ENCODE assay signal across 16 mouse cellular contexts in the genomic region with DNA sequence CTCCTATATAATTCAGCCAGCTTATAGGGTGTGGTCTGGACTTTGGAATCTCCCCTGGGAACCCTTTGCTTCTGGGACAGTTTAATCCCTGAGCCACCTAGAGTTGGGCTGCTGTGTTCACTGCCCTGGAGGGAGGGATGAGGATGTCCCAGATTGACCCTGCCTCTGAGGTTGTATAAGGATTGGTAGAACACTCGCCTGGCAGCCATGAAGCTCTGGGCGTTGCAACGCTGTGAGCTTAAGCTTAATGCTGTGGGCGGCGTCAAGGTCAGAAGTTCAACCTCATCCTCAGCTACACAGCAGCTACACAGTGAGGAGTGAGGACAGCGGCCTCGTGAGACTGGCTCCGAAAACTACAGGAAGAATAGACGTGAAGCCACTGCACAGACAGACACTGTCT. TPM values are rescaled to one million over a fixed set of nuclear protein-coding genes. Genes with fewer than 3 reads are reported as not detected.
A peak's percentile ranks its signal among the peaks of the same experiment; 100 is the strongest.
DNase-seq lines count a peak whose midpoint lies in the region; ATAC-seq and TF ChIP-seq lines count a peak whose summit lies in the region.
"Had no signal": no experiment of that assay in that cellular context is flagged by ENCODE, and none has a peak within 500 bp of the region (broad histone marks: within the 10 kb centered on the region; RNA-seq: fewer than 3 reads in every experiment).

No protein-coding gene starts in this region.

- no peak overlapping the region for H3K9ac ChIP-seq in heart, embryonic 12.5 days
- H3K9ac ChIP-seq in heart, embryonic 11.5 days (ENCODE audit: low read depth, low read length): no peak overlapping the region
- H3K9ac ChIP-seq in kidney, postnatal 0 days (ENCODE audit: low read depth, low read length): no peak overlapping the region
- H3K9ac ChIP-seq: hindbrain, embryonic 12.5 days; limb, embryonic 12.5 days; neural tube, embryonic 13.5 days had no signal

- 59% methylated on average over 9 of the region's 9 CpGs for WGBS in heart, embryonic 12.5 days
- WGBS in heart, embryonic 11.5 days (ENCODE audit: insufficient replicate concordance): 57% methylated on average over 9 of the region's 9 CpGs
- 60% methylated on average over 9 of the region's 9 CpGs for WGBS in kidney, postnatal 0 days

- DNase-seq in ES-CJ7 (ENCODE audit: low read depth, low spot score): peak; percentile 85
- DNase-seq in gastrocnemius, postnatal 14 days: peak; percentile 68
- no peak for DNase-seq in kidney, postnatal 0 days (ENCODE audit: low spot score)
- DNase-seq in ovary, adult 18-20 months (ENCODE audit: low spot score): no peak
- no peak for DNase-seq in cerebellum, adult 11-12 months
- DNase-seq in adrenal gland, adult 2 months: no peak
- DNase-seq: adrenal gland, adult 8-10 months; midbrain, embryonic 14.5 days; right cerebral cortex, postnatal 14 days had no signal

- H3K27me3 ChIP-seq in heart, embryonic 12.5 days (replicated peaks): no peaks in the 10 kb centered on the region
- H3K27me3 ChIP-seq in heart, embryonic 11.5 days (ENCODE audit: control insufficient read depth, insufficient read depth, low read length): no peaks in the 10 kb centered on the region
- H3K27me3 ChIP-seq in kidney, postnatal 0 days (ENCODE audit: insufficient read depth, low read length): no peaks in the 10 kb centered on the region
- H3K27me3 ChIP-seq: hindbrain, embryonic 12.5 days; limb, embryonic 12.5 days; neural tube, embryonic 13.5 days had no signal

- no peak overlapping the region for H3K4me2 ChIP-seq in heart, embryonic 12.5 days
- no peak overlapping the region for H3K4me2 ChIP-seq in heart, embryonic 11.5 days
- no peak overlapping the region for H3K4me2 ChIP-seq in kidney, postnatal 0 days (ENCODE audit: low read length)
- H3K4me2 ChIP-seq: hindbrain, embryonic 12.5 days; limb, embryonic 12.5 days; neural tube, embryonic 13.5 days had no signal

- H3K9me3 ChIP-seq in heart, embryonic 12.5 days (replicated peaks): no peaks in the 10 kb centered on the region
- H3K9me3 ChIP-seq in heart, embryonic 11.5 days (replicated peaks; ENCODE audit: control insufficient read depth, low read length): no peaks in the 10 kb centered on the region
- no peaks in the 10 kb centered on the region for H3K9me3 ChIP-seq in kidney, postnatal 0 days (replicated peaks; ENCODE audit: low read length)
- H3K9me3 ChIP-seq: hindbrain, embryonic 12.5 days; limb, embryonic 12.5 days; neural tube, embryonic 13.5 days had no signal

- H3K4me3 ChIP-seq in heart, embryonic 12.5 days: no peak overlapping the region
- no peak overlapping the region for H3K4me3 ChIP-seq in heart, embryonic 11.5 days (ENCODE audit: low read depth, low read length)
- H3K4me3 ChIP-seq in kidney, postnatal 0 days (replicated peaks; ENCODE audit: low read depth, low read length): no peak overlapping the region
- H3K4me3 ChIP-seq: hindbrain, embryonic 12.5 days; limb, embryonic 12.5 days; neural tube, embryonic 13.5 days had no signal

- peaks cover 41% of the 10 kb centered on the region for H3K4me1 ChIP-seq in heart, embryonic 12.5 days (replicated peaks)
- peaks cover 14% of the 10 kb centered on the region for H3K4me1 ChIP-seq in heart, embryonic 11.5 days (ENCODE audit: control insufficient read depth, insufficient read depth, low read length)
- 0 out of 2 replicates have a peak, but pooled peaks cover 7% of the 10 kb centered on the region for H3K4me1 ChIP-seq in kidney, postnatal 0 days (replicated peaks; ENCODE audit: insufficient read depth, low read length)

- no peak for TF ChIP-seq CTCF in kidney, postnatal 0 days (IDR thresholded peaks at IDR 0.05; ENCODE audit: low read depth)

- peaks cover 52% of the 10 kb centered on the region for H3K36me3 ChIP-seq in heart, embryonic 12.5 days
- H3K36me3 ChIP-seq in heart, embryonic 11.5 days (ENCODE audit: control insufficient read depth, insufficient read depth, low read length): peaks cover 3% of the 10 kb centered on the region; the same call in 1 of the 2 replicates
- H3K36me3 ChIP-seq in kidney, postnatal 0 days (ENCODE audit: insufficient read depth, low read length): no peaks in the 10 kb centered on the region; the same call in 1 of the 2 replicates

- ATAC-seq in heart, embryonic 12.5 days (ENCODE audit: insufficient number of reproducible peaks, low FRiP score): 0 out of 2 replicates have a peak, but pooled peaks have one; percentile 51
- ATAC-seq in heart, embryonic 11.5 days (replicated peaks; ENCODE audit: insufficient number of reproducible peaks, low FRiP score, low TSS enrichment): no peak
- ATAC-seq in kidney, postnatal 0 days (replicated peaks; ENCODE audit: low FRiP score, low read depth): 0 out of 2 replicates have a peak, but pooled peaks have one; percentile 46

- intact Hi-C loops in gastrocnemius, postnatal 14 days (cut with DNase I; ENCODE audit: low total_unique reads): no loop called here

- H3K27ac ChIP-seq in heart, embryonic 12.5 days (ENCODE audit: poor library complexity, severe bottlenecking): no peak overlapping the region
- H3K27ac ChIP-seq in heart, embryonic 11.5 days (ENCODE audit: low read depth, low read length): no peak overlapping the region
- H3K27ac ChIP-seq in kidney, postnatal 0 days: no peak overlapping the region
- H3K27ac ChIP-seq: hindbrain, embryonic 12.5 days; limb, embryonic 12.5 days; neural tube, embryonic 13.5 days had no signal

RNA-seq across cellular contexts. Expression of a gene that starts 19.6 kb away (rescaled TPM):
- 28.4 and 32.6 TPM in 2 replicates for polyA plus RNA-seq in heart, embryonic 12.5 days (2016; fragmentation: Nextera tagmentation; extraction: Ambion mirVana)
- 21.9 and 24.7 TPM in 2 replicates for polyA plus RNA-seq in heart, embryonic 11.5 days (2014; fragmentation: Nextera tagmentation; extraction: Ambion mirVana)
- total RNA-seq in gastrocnemius, postnatal 14 days (2021): 100 to 1,000 TPM; 164 to 165 TPM
- 12.7 and 13.0 TPM in 2 replicates for polyA plus RNA-seq in kidney, postnatal 0 days (2015; fragmentation: Nextera tagmentation; extraction: Ambion mirVana)
- total RNA-seq in adrenal gland, adult 2 months (2021): 100 to 1,000 TPM; 100 to 101 TPM
- polyA plus RNA-seq in adrenal gland, adult 2 months (2012; rRNA removed): 34.9 and 42.3 TPM in 2 replicates

RNA-seq across cellular contexts. Expression of a gene that starts 34.8 kb away (rescaled TPM):
- not detected in 2 replicates for polyA plus RNA-seq in heart, embryonic 12.5 days (2016; fragmentation: Nextera tagmentation; extraction: Ambion mirVana)
- not detected in 2 replicates for polyA plus RNA-seq in heart, embryonic 11.5 days (2014; fragmentation: Nextera tagmentation; extraction: Ambion mirVana)
- total RNA-seq in gastrocnemius, postnatal 14 days (2021): not detected
- polyA plus RNA-seq in kidney, postnatal 0 days (2015; fragmentation: Nextera tagmentation; extraction: Ambion mirVana): 0.14 TPM in 1 of 2 replicates, not detected in the other
- not detected for total RNA-seq in adrenal gland, adult 2 months (2021)
- not detected in 2 replicates for polyA plus RNA-seq in adrenal gland, adult 2 months (2012; rRNA removed)
- total RNA-seq: adrenal gland, adult 8-10 months; layer of hippocampus, adult 8-10 months had no signal
- polyA plus RNA-seq: hindbrain, embryonic 12.5 days; limb, embryonic 12.5 days; lung, embryonic 16.5 days; midbrain, embryonic 14.5 days; neural tube, embryonic 13.5 days had no signal

RNA-seq across cellular contexts. Expression of a gene that starts 42.7 kb away (rescaled TPM):
- polyA plus RNA-seq in heart, embryonic 12.5 days (2016; fragmentation: Nextera tagmentation; extraction: Ambion mirVana): 16.9 and 21.5 TPM in 2 replicates
- 17.9 and 20.0 TPM in 2 replicates for polyA plus RNA-seq in heart, embryonic 11.5 days (2014; fragmentation: Nextera tagmentation; extraction: Ambion mirVana)
- 1 to 10 TPM; 2.1 to 2.9 TPM for total RNA-seq in gastrocnemius, postnatal 14 days (2021)
- 48.4 and 48.7 TPM in 2 replicates for polyA plus RNA-seq in kidney, postnatal 0 days (2015; fragmentation: Nextera tagmentation; extraction: Ambion mirVana)
- 10 to 100 TPM; 11.6 to 18.8 TPM for total RNA-seq in adrenal gland, adult 2 months (2021)
- polyA plus RNA-seq in adrenal gland, adult 2 months (2012; rRNA removed): 0.58 and 1.6 TPM in 2 replicates

RNA-seq across cellular contexts. Expression of a gene that starts 42.9 kb away (rescaled TPM):
- polyA plus RNA-seq in heart, embryonic 12.5 days (2016; fragmentation: Nextera tagmentation; extraction: Ambion mirVana): 115 TPM in 2 replicates
- polyA plus RNA-seq in heart, embryonic 11.5 days (2014; fragmentation: Nextera tagmentation; extraction: Ambion mirVana): 118 and 125 TPM in 2 replicates
- total RNA-seq in gastrocnemius, postnatal 14 days (2021): 10 to 100 TPM; 27.1 to 31.1 TPM
- 171 and 177 TPM in 2 replicates for polyA plus RNA-seq in kidney, postnatal 0 days (2015; fragmentation: Nextera tagmentation; extraction: Ambion mirVana)
- total RNA-seq in adrenal gland, adult 2 months (2021): 10 to 100 TPM; 62.2 to 72.8 TPM
- 1.9 and 2.2 TPM in 2 replicates for polyA plus RNA-seq in adrenal gland, adult 2 months (2012; rRNA removed)

Comparison
In these comparisons a context has a peak if more than half of its experiments do, and no peak if none do; other contexts are left out.
1. DNase-seq: peak in ES-CJ7 (single experiment) and gastrocnemius, postnatal 14 days (single experiment); none in kidney, postnatal 0 days (single experiment), ovary, adult 18-20 months (single experiment), cerebellum, adult 11-12 months (single experiment) and adrenal gland, adult 2 months (single experiment).